Mouse (Mus musculus) limb, embryonic 14.5 days (tissue): ENCODE measurements around the gene Tmem161b. TPM values are rescaled to one million over a fixed set of nuclear protein-coding genes. Genes with fewer than 3 reads are reported as not detected.
"Not testable (repeated sequence)": the region's sequence is repeated elsewhere in the genome, so short reads cannot be mapped to it uniquely, and the experiment has no call there.

ENCODE experiments used
- ATAC-seq: fragments of 200-750 bp; cut with Nextera tagmentation; 2 replicates; pipeline ENCODE4 v1.8.0; 2017; ENCODE audit warnings: low read depth, moderate number of reproducible peaks, moderate TSS enrichment; ENCODE audit not compliant: low FRiP score
- DNase-seq: peaks from one replicate; pipeline ENCODE4 v3.0.0-alpha.2; 2015; ENCODE audit warnings: low spot score
- H3K27ac ChIP-seq: fragments of 300-500 bp; sonication (generic); replicated peaks from 2 replicates; pipeline ENCODE4 v1.5.1; 2014; ENCODE audit warnings: low read depth, mild to moderate bottlenecking, low read length, moderate library complexity, mixed read lengths
- H3K27me3 ChIP-seq: fragments of 300-500 bp; sonication (generic); 2 replicates; pipeline ENCODE4 v1.6.1; 2014; ENCODE audit warnings: low read length, mixed read lengths; ENCODE audit not compliant: control insufficient read depth, insufficient read depth
- H3K36me3 ChIP-seq: fragments of 300-500 bp; sonication (generic); 2 replicates; pipeline ENCODE4 v1.6.1; 2014; ENCODE audit warnings: mild to moderate bottlenecking, low read length, moderate library complexity, mixed read lengths; ENCODE audit not compliant: control insufficient read depth, insufficient read depth
- H3K4me1 ChIP-seq: fragments of 300-500 bp; sonication (generic); 2 replicates; pipeline ENCODE4 v1.6.1; 2014; ENCODE audit warnings: antibody characterized with exemption, low read length, mixed read lengths; ENCODE audit not compliant: control insufficient read depth, insufficient read depth
- H3K4me2 ChIP-seq: fragments of 300-500 bp; sonication (generic); replicated peaks from 2 replicates; pipeline ENCODE4 v1.6.1; 2014; ENCODE audit warnings: low read depth, mild to moderate bottlenecking, low read length, moderate library complexity; ENCODE audit not compliant: severe bottlenecking
- H3K4me3 ChIP-seq: fragments of 300-500 bp; sonication (generic); replicated peaks from 2 replicates; pipeline ENCODE4 v1.5.1; 2014; ENCODE audit warnings: low read length
- H3K9ac ChIP-seq: fragments of 300-500 bp; sonication (generic); 2 replicates; pipeline ENCODE4 v1.6.1; 2014; ENCODE audit warnings: mild to moderate bottlenecking, low read depth, low read length, moderate library complexity; ENCODE audit not compliant: severe bottlenecking
- H3K9me3 ChIP-seq: fragments of 300-500 bp; sonication (generic); 2 replicates; pipeline ENCODE4 v1.6.1; 2016; ENCODE audit warnings: low read length; ENCODE audit not compliant: control insufficient read depth
- POLR2A ChIP-seq: fragments of 200-500 bp; IDR thresholded peaks from 2 replicates; pipeline ENCODE4 v1.8.0; 2012; ENCODE audit warnings: inconsistent platforms, mild to moderate bottlenecking, moderate library complexity, borderline replicate concordance; ENCODE audit not compliant: insufficient read depth, insufficient read length; ENCODE audit errors: extremely low read depth
- WGBS: fragments of 180-500 bp; shearing (Covaris S2); extraction: QIAGEN DNeasy Blood & Tissue Kit; methylation state at CpG from one replicate; pipeline ENCODE4 v1.1.7; 2014; 5-methylcytosine and 5-hydroxymethylcytosine counted together
- polyA plus RNA-seq, 2 experiments: library from polyadenylated mRNA; depleted of rRNA in 1 of 2; stranded (reverse) in 1 of 2; unstranded in 1 of 2; fragments of >200 nt; fragmentation: Nextera tagmentation in 1 of 2; extraction: Ambion mirVana in 1 of 2; gene quantifications; 2 replicates each; pipeline versions ENCODE4 v1.2.1 to v1.2.3; 2012 to 2014

The Tmem161b gene
- polyA plus RNA-seq, 2 experiments, result 13.6 to 15.4 TPM

- no peak for ATAC-seq
- Histone ChIP-seq H3K36me3 (no peaks in the 10 kb centered on the region), H3K4me1 (no peaks in the 10 kb centered on the region), H3K9me3 (peaks cover 17% of the 10 kb centered on the region), H3K4me2 (no peak overlapping the region), H3K27me3 (no peaks in the 10 kb centered on the region), H3K4me3 (no peak overlapping the region), H3K9ac (no peak overlapping the region), H3K27ac (no peak overlapping the region)
- no peak for TF ChIP-seq POLR2A
- DNase-seq, result no peak
- WGBS, result 89% methylated on average over 2 of the region's 2 CpGs
These were observed 11.9 kb downstream of the Tmem161b start for GRCm38 (mm10) chr13:84234019-84234418.

- 95% methylated on average over 7 of the region's 7 CpGs for WGBS
- ATAC-seq, result no peak
- no peak overlapping the region for H3K4me2 ChIP-seq
- no peaks in the 10 kb centered on the region for H3K27me3 ChIP-seq
- no peaks in the 10 kb centered on the region for H3K4me1 ChIP-seq
- H3K36me3 ChIP-seq, result no peaks in the 10 kb centered on the region
- H3K27ac ChIP-seq, result no peak overlapping the region
- peaks cover 17% of the 10 kb centered on the region for H3K9me3 ChIP-seq
- no peak overlapping the region for H3K9ac ChIP-seq
- no peak for DNase-seq
- TF ChIP-seq POLR2A, result no peak
- no peak overlapping the region for H3K4me3 ChIP-seq
These were observed 14.7 kb downstream of the Tmem161b start for GRCm38 (mm10) chr13:84236768-84237167.

- no peak for TF ChIP-seq POLR2A
These were observed 16.1 kb downstream of the Tmem161b start for GRCm38 (mm10) chr13:84238184-84238583.

GRCm38 (mm10) chr13:84248065-84248464, 26.0 kb downstream of the Tmem161b start:
- no peaks in the 10 kb centered on the region for H3K9me3 ChIP-seq
- no peak overlapping the region for H3K9ac ChIP-seq
- no peak for DNase-seq
- TF ChIP-seq POLR2A, result no peak
- no peaks in the 10 kb centered on the region for H3K27me3 ChIP-seq
- 80% methylated on average over 3 of the region's 3 CpGs for WGBS
- H3K36me3 ChIP-seq, result no peaks in the 10 kb centered on the region
- no peak overlapping the region for H3K27ac ChIP-seq
- ATAC-seq, result no peak
- no peak overlapping the region for H3K4me2 ChIP-seq
- no peaks in the 10 kb centered on the region for H3K4me1 ChIP-seq
- H3K4me3 ChIP-seq, result no peak overlapping the region

More at GRCm38 (mm10) chr13:84238184-84238583, 16.1 kb downstream of the Tmem161b start:
- Histone ChIP-seq H3K9ac (no peak overlapping the region), H3K36me3 (no peaks in the 10 kb centered on the region), H3K4me3 (no peak overlapping the region), H3K4me1 (no peaks in the 10 kb centered on the region), H3K27ac (no peak overlapping the region), H3K27me3 (no peaks in the 10 kb centered on the region), H3K4me2 (no peak overlapping the region), H3K9me3 (peaks cover 17% of the 10 kb centered on the region)
- DNase-seq (no peak), ATAC-seq (no peak)

- DNase-seq (no peak), ATAC-seq (no peak)
- no peaks in the 10 kb centered on the region for H3K27me3 ChIP-seq
- no peaks in the 10 kb centered on the region for H3K9me3 ChIP-seq
- H3K9ac ChIP-seq, result no peak overlapping the region
- no peaks in the 10 kb centered on the region for H3K36me3 ChIP-seq
- no peak overlapping the region for H3K27ac ChIP-seq
- 78% methylated on average over 5 of the region's 5 CpGs for WGBS
- H3K4me3 ChIP-seq, result no peak overlapping the region
- no peaks in the 10 kb centered on the region for H3K4me1 ChIP-seq
- no peak for TF ChIP-seq POLR2A
- H3K4me2 ChIP-seq, result no peak overlapping the region
These were observed 29.2 kb downstream of the Tmem161b start for GRCm38 (mm10) chr13:84251295-84251694.

- Histone ChIP-seq H3K4me2 (no peak overlapping the region), H3K9me3 (no peaks in the 10 kb centered on the region), H3K27me3 (no peaks in the 10 kb centered on the region), H3K27ac (no peak overlapping the region), H3K4me1 (no peaks in the 10 kb centered on the region), H3K36me3 (0 out of 2 replicates have a peak, but pooled peaks cover under 1% of the 10 kb centered on the region), H3K9ac (no peak overlapping the region), H3K4me3 (no peak overlapping the region)
- ATAC-seq, result no peak
- DNase-seq, result no peak
- 88% methylated on average over 1 of the region's 1 CpGs for WGBS
- TF ChIP-seq POLR2A, result no peak
These were observed 33.0 kb downstream of the Tmem161b start for GRCm38 (mm10) chr13:84255047-84255446.

GRCm38 (mm10) chr13:84264418-84264817, 42.3 kb downstream of the Tmem161b start:
- H3K9ac ChIP-seq, H3K4me2 ChIP-seq, H3K27ac ChIP-seq, H3K4me3 ChIP-seq, H3K9me3 ChIP-seq, DNase-seq, H3K4me1 ChIP-seq, H3K27me3 ChIP-seq, ATAC-seq: not testable (repeated sequence)
- WGBS, result 92% methylated on average over 1 of the region's 1 CpGs
- H3K36me3 ChIP-seq, result peaks cover 12% of the 10 kb centered on the region; the same call in 1 of the 2 replicates
